Mouse (Mus musculus) thymus, adult 2 months (tissue): ENCODE results near the gene Tymp. TPM values are rescaled to one million over a fixed set of nuclear protein-coding genes. Genes with fewer than 3 reads are reported as not detected.

Source experiments
- DNase-seq: peaks from one replicate; pipeline ENCODE4 v3.0.0; 2021
- H3K27ac ChIP-seq: fragments of 200-500 bp; 2 replicates; pipeline ENCODE4 v1.5.1; 2012; ENCODE audit warnings: low read length, control low read depth; ENCODE audit not compliant: control insufficient read depth, insufficient read depth
- H3K27me3 ChIP-seq: fragments of 200-500 bp; 2 replicates; pipeline ENCODE4 v1.6.1; 2012; ENCODE audit warnings: mild to moderate bottlenecking, low read length, moderate library complexity, mixed read lengths; ENCODE audit not compliant: control insufficient read depth, insufficient read depth
- H3K36me3 ChIP-seq: fragments of 200-500 bp; 2 replicates; pipeline ENCODE4 v1.6.1; 2012; ENCODE audit warnings: mild to moderate bottlenecking, low read length, moderate library complexity; ENCODE audit not compliant: control insufficient read depth, insufficient read depth
- H3K4me1 ChIP-seq: fragments of 200-500 bp; replicated peaks from 2 replicates; pipeline ENCODE4 v1.6.1; 2012; ENCODE audit warnings: low read length; ENCODE audit not compliant: control insufficient read depth, insufficient read depth
- H3K4me3 ChIP-seq: fragments of 200-500 bp; 2 replicates; pipeline ENCODE4 v1.5.1; 2012; ENCODE audit warnings: mild to moderate bottlenecking, low read length, control low read depth, moderate library complexity; ENCODE audit not compliant: control insufficient read depth, insufficient read depth
- CTCF ChIP-seq: fragments of 200-500 bp; IDR thresholded peaks from 2 replicates; pipeline ENCODE4 v1.5.1; 2012; ENCODE audit warnings: mild to moderate bottlenecking, control low read depth, low read length, moderate library complexity, borderline replicate concordance; ENCODE audit not compliant: control insufficient read depth, poor library complexity, insufficient read depth; ENCODE audit errors: extremely low read depth
- POLR2A ChIP-seq: fragments of 200-500 bp; IDR thresholded peaks from 2 replicates; pipeline ENCODE4 v1.6.1; 2012; ENCODE audit warnings: mild to moderate bottlenecking, low read length, control low read depth, moderate library complexity; ENCODE audit not compliant: control insufficient read depth, poor library complexity, insufficient read depth; ENCODE audit errors: extremely low read depth
- WGBS: fragments of 180-500 bp; shearing (Covaris S2); methylation state at CpG from one replicate; pipeline ENCODE4 v1.1.7; 2018; 5-methylcytosine and 5-hydroxymethylcytosine counted together
- polyA plus RNA-seq: library from polyadenylated mRNA; depleted of rRNA; stranded (reverse); fragments of >200 nt; gene quantifications from 2 replicates; pipeline ENCODE4 v1.2.3, GENCODE M21; 2012

The Tymp gene
- polyA plus RNA-seq, 1 experiment: 5.9 TPM

DNA sequence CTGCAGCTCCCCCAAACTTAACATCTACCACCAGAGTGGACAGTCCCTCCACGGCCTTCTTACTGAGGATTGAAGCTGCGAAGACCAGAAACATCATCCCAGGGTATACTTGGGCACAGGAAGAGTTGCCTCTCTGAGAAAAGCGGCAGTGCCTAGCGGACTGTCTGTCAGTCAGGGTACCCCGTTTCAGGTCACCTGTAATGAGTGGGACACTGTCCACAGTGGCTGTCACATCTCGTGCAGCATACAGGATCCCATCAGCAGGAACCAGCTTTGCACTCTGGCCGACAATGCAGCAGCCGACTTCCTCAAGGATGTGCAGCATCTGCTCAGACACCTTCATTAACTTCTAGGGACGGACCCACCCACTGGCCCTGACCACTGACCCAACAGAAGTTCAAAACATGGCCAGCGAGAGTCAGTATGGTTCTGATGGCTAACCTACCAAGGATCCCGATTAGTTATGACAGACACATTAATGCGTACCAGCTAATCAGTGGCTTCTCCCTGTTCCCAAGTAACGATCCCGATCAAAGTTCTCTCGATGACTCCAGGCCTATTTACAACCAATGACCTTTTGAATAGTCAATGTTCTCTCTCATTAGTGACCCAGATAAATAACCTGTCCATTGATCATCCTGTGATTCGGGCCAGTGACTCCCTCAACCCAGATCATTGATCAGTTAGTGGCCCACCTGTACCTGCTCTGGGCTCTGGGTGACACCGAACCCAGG, 1.9 kb downstream of the Tymp start:
- Histone ChIP-seq H3K27ac (no peak overlapping the region), H3K4me1 (peaks cover 32% of the 10 kb centered on the region), H3K4me3 (no peak overlapping the region), H3K36me3 (peaks cover 15% of the 10 kb centered on the region), H3K27me3 (no peaks in the 10 kb centered on the region)
- WGBS: 96% methylated on average over 17 of the region's 17 CpGs
- TF ChIP-seq CTCF (no peak), POLR2A (no peak)
- DNase-seq: no peak

DNA sequence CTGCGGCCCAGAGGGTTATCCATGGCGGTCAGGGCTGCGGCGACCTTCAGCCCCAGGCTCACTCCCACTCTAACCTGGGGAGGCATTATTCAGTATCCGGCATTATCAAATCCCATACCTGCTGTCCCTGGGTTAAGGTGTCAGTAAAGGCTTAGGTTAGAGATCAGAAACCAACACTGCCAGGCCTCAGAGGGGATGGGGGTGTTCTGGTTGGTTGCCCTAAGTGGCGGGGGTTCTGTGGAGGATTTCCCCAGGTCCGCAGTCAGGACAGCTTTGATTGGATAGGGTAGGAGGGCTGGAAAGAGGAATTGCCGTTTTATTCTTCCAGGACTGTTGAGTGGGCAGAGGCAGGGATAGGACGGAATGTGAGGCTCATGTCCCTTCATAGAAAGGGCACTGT, 2.5 kb downstream of the Tymp start:
- peaks cover 21% of the 10 kb centered on the region for H3K36me3 ChIP-seq
- TF ChIP-seq POLR2A (no peak), CTCF (no peak)
- no peak for DNase-seq
- WGBS: 71% methylated on average over 9 of the region's 9 CpGs
- peak overlapping the region; percentile 87 for H3K4me3 ChIP-seq
- no peak overlapping the region for H3K27ac ChIP-seq
- peaks cover 29% of the 10 kb centered on the region for H3K4me1 ChIP-seq
- H3K27me3 ChIP-seq: no peaks in the 10 kb centered on the region

DNA sequence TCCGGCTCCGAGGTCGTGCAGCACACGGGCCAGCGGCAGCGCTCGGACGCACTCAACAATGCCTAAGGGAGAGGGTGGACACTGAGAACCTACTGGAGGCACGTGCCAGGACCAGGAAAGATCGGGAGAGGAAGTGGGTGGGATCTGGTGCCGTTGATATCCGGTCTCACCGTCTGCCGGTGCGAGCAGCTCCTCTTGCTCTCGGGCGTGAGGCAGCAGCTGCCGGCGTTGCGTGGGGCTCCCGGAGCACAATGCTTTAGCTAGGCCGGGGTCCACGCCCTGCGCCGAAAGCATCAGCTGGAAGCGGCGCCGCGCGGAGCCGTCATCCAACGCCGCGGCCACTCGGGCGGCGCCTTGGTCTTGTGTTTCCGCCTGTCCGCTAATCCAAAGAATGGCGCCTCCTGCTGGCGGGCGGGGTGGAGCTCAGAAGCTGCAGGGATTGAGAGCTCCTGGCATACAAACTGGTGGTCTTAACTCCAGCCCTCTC, 3.0 kb downstream of the Tymp start, which contains the start of gene Sco2:
Gene Sco2, minus strand, starts transcription at position 85 of the 487 bp plus-strand sequence.
- Histone ChIP-seq H3K27me3 (no peaks in the 10 kb centered on the region), H3K27ac (peak within 1 kb of the TSS; percentile 55), H3K4me1 (peaks cover 25% of the 10 kb centered on the region), H3K36me3 (peaks cover 26% of the 10 kb centered on the region), H3K4me3 (peak within 1 kb of the TSS; percentile 87)
- peak; percentile 92 for DNase-seq
- under 1% methylated on average over 42 of the region's 42 CpGs for WGBS
- peak; percentile 96 for TF ChIP-seq CTCF
- TF ChIP-seq POLR2A: no peak

DNA sequence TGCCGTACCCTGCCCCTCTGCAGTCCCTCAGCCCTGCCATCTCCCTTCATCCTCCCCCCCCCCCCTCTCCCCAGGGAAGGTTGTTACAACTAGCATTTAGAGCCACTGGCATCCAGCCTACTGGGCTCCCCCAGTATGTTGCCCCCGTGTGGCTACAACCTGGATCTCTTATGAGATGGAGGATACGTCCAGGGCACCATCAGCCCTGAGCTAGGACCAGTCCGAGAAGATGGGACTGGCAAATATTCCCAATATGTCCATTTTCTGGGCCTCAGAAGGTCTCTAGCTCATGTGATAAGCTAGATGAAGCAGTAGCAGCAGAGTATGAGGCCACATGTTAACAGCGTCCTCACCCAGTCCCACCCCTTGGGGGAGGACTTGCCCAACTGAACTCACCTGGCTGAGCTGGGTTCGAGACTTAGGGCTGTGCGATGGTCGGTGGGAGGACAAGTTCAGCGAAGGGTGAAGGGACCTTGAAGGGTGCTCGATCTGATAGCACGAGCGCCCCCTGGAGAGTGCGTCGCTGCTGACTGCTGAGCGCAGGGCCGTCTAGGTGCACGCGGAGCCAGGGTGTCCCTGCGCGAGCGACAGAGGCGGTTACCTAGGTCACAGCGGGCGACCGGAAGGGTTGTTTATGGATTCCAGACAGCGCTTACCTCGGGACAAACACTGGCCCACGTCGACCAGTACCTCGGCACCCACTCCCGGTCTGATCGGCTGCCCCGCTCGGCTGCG, 3.6 kb downstream of the Tymp start:
- Histone ChIP-seq H3K36me3 (peaks cover 33% of the 10 kb centered on the region), H3K27ac (peak overlapping the region; percentile 55), H3K4me1 (peaks cover 18% of the 10 kb centered on the region), H3K27me3 (no peaks in the 10 kb centered on the region), H3K4me3 (peak overlapping the region; percentile 87)
- 1% methylated on average over 35 of the region's 35 CpGs for WGBS
- peak; percentile 88 for DNase-seq
- peak; percentile 81; the same call in 1 of the 2 replicates for TF ChIP-seq CTCF
- TF ChIP-seq POLR2A: no peak

DNA sequence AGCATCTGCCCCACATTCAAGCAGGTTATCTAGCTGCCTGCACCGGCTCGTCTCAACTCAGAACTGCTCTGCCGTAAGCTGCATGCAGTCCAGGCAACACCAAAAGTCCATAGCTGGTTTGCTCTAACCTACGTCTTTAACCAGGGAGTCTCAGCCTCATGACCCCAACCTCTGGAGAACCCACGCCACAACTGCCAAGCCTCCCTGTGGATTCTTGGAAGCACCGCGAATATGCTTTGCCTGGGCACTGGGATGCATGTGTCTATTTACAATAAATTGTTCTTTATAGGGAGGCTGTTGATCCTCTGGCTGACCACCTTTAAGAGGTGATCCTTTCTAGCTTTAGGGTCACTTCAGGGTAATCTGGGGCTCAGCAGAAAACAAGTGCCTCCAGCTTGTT, 4.3 kb downstream of the Tymp start:
- H3K27me3 ChIP-seq: no peaks in the 10 kb centered on the region
- H3K4me1 ChIP-seq: peaks cover 13% of the 10 kb centered on the region
- H3K36me3 ChIP-seq: peaks cover 39% of the 10 kb centered on the region
- no peak overlapping the region for H3K27ac ChIP-seq
- no peak for DNase-seq
- TF ChIP-seq POLR2A (no peak), CTCF (no peak)
- 95% methylated on average over 7 of the region's 7 CpGs for WGBS
- H3K4me3 ChIP-seq: no peak overlapping the region

DNA sequence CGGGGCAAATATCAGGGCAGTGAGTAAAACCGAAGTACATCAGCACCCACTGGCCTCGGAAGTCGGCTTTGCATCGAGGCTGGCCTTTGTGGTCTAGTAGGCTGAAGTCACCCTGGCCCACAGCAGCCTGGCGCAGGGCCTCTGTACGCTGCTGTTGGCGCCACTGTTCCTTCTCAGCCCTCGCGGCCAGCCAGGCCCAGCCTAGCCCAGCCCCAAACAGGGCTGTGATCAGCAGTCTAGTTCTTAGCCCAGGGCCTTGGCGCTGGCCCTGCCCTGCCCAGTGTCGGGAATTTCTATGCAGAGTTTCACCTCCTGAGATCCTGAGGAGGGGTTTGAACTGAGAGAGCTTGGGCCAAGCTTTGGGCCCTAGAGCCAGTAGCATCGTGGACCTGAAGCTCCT, 4.8 kb downstream of the Tymp start:
- WGBS: 83% methylated on average over 13 of the region's 13 CpGs
- no peak for DNase-seq
- peaks cover 44% of the 10 kb centered on the region for H3K36me3 ChIP-seq
- H3K27ac ChIP-seq: no peak overlapping the region
- no peak overlapping the region for H3K4me3 ChIP-seq
- no peak for TF ChIP-seq POLR2A
- peaks cover 8% of the 10 kb centered on the region for H3K4me1 ChIP-seq
- no peaks in the 10 kb centered on the region for H3K27me3 ChIP-seq

DNA sequence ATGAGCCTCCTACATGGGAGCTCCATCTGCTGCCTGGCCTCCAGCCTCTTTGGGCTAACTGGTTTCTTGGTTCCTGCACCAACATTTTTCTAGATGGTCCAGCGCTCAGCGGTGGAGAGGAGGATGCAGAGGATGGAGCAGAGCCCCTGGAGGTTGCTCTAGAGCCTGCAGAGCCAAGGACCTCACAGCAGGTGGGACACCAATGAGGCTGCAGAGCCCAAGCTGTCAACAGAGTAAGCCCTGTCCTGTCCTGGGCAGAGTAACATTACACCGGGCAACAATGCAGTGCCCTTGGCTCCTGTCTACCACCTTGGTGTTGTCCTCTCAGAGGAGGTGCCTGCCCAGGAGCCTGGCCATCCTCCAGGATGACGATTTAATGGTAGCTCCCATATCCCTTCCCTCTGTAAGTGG, 11.7 kb downstream of the Tymp start:
- H3K27ac ChIP-seq: no peak overlapping the region
- TF ChIP-seq POLR2A: no peak
- no peak for TF ChIP-seq CTCF
- H3K4me1 ChIP-seq: no peaks in the 10 kb centered on the region
- no peaks in the 10 kb centered on the region for H3K27me3 ChIP-seq
- no peak overlapping the region for H3K4me3 ChIP-seq
- WGBS: 98% methylated on average over 4 of the region's 4 CpGs
- DNase-seq: no peak
- peaks cover 100% of the 10 kb centered on the region for H3K36me3 ChIP-seq
